Mouse (Mus musculus) kidney, adult 2 months (tissue): ENCODE measurements at regions not wholly inside any gene's neighbourhood (a gene's known extent, or its start where the extent isn't known, plus 50 kb on each side); places are given as distances from the start of the nearest gene placed in this dataset.

ENCODE experiments used
- CTCF ChIP-seq: fragments of 200-500 bp; conservative IDR thresholded peaks from 2 replicates; pipeline ENCODE4 v1.5.1; 2011; ENCODE audit warnings: low read depth, mild to moderate bottlenecking, control low read depth, low read length, moderate library complexity, mixed read lengths; ENCODE audit not compliant: insufficient read depth, insufficient read length
- POLR2A ChIP-seq: fragments of 200-500 bp; IDR thresholded peaks from one replicate; pipeline ENCODE4 v1.6.1; 2011; ENCODE audit warnings: low read depth, low read length, control low read depth

DNA sequence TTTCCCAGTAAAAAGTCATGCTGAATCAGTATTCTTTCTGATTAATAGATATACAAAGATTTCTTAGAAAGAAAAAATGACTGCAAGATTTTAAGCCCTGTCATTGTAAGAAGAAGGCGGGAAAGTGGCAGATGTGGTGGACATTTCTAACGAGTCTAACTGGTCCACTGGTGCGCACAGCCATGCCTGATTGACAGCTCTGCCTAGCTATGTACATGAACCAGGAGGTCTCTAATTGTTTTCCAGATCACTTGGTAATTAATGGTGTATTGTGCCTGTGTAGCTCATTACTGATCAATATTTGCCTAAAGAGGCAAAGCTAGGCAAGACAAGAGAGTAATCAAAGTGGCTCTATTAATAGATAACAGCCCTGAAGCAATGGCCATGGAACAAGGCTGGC is 227.5 kb upstream of the Ndst3 start:
- TF ChIP-seq POLR2A (no peak), CTCF (no peak)
